Mouse (Mus musculus): ENCODE results near the gene Aox4.

The Aox4 gene

GRCm38 (mm10) chr1:58244487-58244886 lies 34.3 kb downstream of the Aox4 start:
- DNase-seq (ENCODE audit: low spot score in 2 of 2): no peak

GRCm38 (mm10) chr1:58248518-58248917 lies 38.3 kb downstream of the Aox4 start:
- DNase-seq (ENCODE audit: low spot score in 2 of 2): no peak

GRCm38 (mm10) chr1:58253466-58253865 lies 43.3 kb downstream of the Aox4 start:
- no peak for DNase-seq (ENCODE audit: low spot score in 2 of 2)

- DNase-seq (ENCODE audit: low spot score in 2 of 2): no peak
Measured at GRCm38 (mm10) chr1:58257195-58257991, 47.2 kb downstream of the Aox4 start.

GRCm38 (mm10) chr1:58260311-58260710 lies 50.1 kb downstream of the Aox4 start:
- no peak for DNase-seq (ENCODE audit: low spot score in 2 of 2)

GRCm38 (mm10) chr1:58268231-58268630 lies 58.0 kb downstream of the Aox4 start:
- no peak for DNase-seq (ENCODE audit: low spot score in 2 of 2)

- peak in 1 of 2 experiments; percentile 58 for DNase-seq (ENCODE audit: low spot score in 2 of 2)
Measured at GRCm38 (mm10) chr1:58270807-58271569, 60.8 kb downstream of the Aox4 start.

GRCm38 (mm10) chr1:58275879-58276278 lies 65.7 kb downstream of the Aox4 start:
- no peak for DNase-seq (ENCODE audit: low spot score in 2 of 2)

GRCm38 (mm10) chr1:58278026-58278425 lies 67.8 kb downstream of the Aox4 start, which contains the start of gene Aox2:
Aox2 (plus strand) TSS chr1:58278326.
- DNase-seq (ENCODE audit: low spot score in 2 of 2): no peak

- no peak for DNase-seq (ENCODE audit: low spot score in 2 of 2)
Measured at GRCm38 (mm10) chr1:58278513-58278912, 68.3 kb downstream of the Aox4 start.

GRCm38 (mm10) chr1:58280381-58280780 lies 70.2 kb downstream of the Aox4 start:
- DNase-seq (ENCODE audit: low spot score in 2 of 2): no peak

- no peak for DNase-seq (ENCODE audit: low spot score in 2 of 2)
Measured at GRCm38 (mm10) chr1:58280939-58281624, 70.9 kb downstream of the Aox4 start.

GRCm38 (mm10) chr1:58281625-58281988 lies 71.4 kb downstream of the Aox4 start:
- no peak for DNase-seq (ENCODE audit: low spot score in 2 of 2)

- DNase-seq (ENCODE audit: low spot score in 2 of 2): no peak
Measured at GRCm38 (mm10) chr1:58284505-58284904, 74.3 kb downstream of the Aox4 start.

- no peak for DNase-seq (ENCODE audit: low spot score in 2 of 2)
Measured at GRCm38 (mm10) chr1:58288091-58288490, 77.9 kb downstream of the Aox4 start.

- no peak for DNase-seq (ENCODE audit: low spot score in 2 of 2)
Measured at GRCm38 (mm10) chr1:58289863-58290469, 79.8 kb downstream of the Aox4 start.

- no peak for DNase-seq (ENCODE audit: low spot score in 2 of 2)
Measured at GRCm38 (mm10) chr1:58291394-58292300, 81.5 kb downstream of the Aox4 start.

- DNase-seq (ENCODE audit: low spot score in 2 of 2): no peak
Measured at GRCm38 (mm10) chr1:58294730-58295129, 84.5 kb downstream of the Aox4 start.

GRCm38 (mm10) chr1:58296278-58296677 lies 86.1 kb downstream of the Aox4 start:
- peak; percentile 45 to 80 for DNase-seq (ENCODE audit: low spot score in 2 of 2)

GRCm38 (mm10) chr1:58296821-58297220 lies 86.6 kb downstream of the Aox4 start:
- DNase-seq (ENCODE audit: low spot score in 2 of 2): no peak

GRCm38 (mm10) chr1:58298347-58298746 lies 88.2 kb downstream of the Aox4 start:
- no peak for DNase-seq (ENCODE audit: low spot score in 2 of 2)

Data from spleen, postnatal 10 days (tissue).